Comparison of ENCODE assay signal across 7 mouse cellular contexts in the genomic region with DNA sequence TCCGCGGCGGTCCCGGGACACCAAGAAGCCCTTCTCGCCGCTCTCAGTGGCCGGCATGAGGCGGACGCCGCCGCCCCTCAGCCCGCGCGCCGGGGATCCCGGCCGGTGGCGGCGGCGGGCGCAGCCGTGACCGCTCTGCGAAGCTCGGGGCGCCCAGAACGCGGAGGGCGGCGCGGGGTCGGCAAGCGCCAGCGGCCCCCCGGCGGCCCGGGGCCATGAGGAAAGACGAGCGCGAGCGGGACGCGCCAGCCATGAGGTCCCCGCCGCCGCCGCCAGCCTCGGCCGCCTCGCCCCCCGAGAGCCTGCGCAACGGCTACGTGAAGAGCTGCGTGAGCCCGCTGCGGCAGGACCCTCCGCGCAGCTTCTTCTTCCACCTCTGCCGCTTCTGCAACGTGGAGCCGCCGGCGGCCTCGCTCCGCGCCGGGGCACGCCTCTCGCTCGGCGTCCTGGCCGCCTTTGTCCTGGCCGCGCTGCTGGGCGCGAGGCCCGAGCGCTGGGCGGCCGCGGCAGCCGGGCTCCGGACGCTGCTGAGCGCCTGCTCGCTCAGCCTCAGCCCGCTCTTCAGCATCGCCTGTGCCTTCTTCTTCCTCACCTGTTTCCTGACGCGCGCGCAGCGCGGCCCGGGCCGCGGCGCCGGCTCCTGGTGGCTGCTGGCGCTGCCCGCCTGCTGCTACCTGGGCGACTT. TPM values are rescaled to one million over a fixed set of nuclear protein-coding genes. Genes with fewer than 3 reads are reported as not detected.
A peak's percentile ranks its signal among the peaks of the same experiment; 100 is the strongest.
DNase-seq lines count a peak whose midpoint lies in the region; ATAC-seq and TF ChIP-seq lines count a peak whose summit lies in the region.

No protein-coding gene starts in this region.

- 0 out of 2 replicates have a peak, but pooled peaks cover 5% of the 10 kb centered on the region for H3K4me1 ChIP-seq in hindbrain, postnatal 0 days (ENCODE audit: insufficient read depth, low read length)
- H3K4me1 ChIP-seq in midbrain, embryonic 11.5 days (ENCODE audit: control insufficient read depth, insufficient read depth, low read length) = peaks cover 8% of the 10 kb centered on the region; the same call in 1 of the 2 replicates

- no peaks in the 10 kb centered on the region for H3K36me3 ChIP-seq in hindbrain, postnatal 0 days (ENCODE audit: insufficient read depth, low read length)
- H3K36me3 ChIP-seq in midbrain, embryonic 11.5 days (ENCODE audit: control insufficient read depth, insufficient read depth, low read length) = no peaks in the 10 kb centered on the region

- peak overlapping the region; percentile 95 for H3K4me3 ChIP-seq in hindbrain, postnatal 0 days (ENCODE audit: low read length)
- peak overlapping the region; percentile 96 for H3K4me3 ChIP-seq in midbrain, embryonic 11.5 days (ENCODE audit: low read depth, low read length)

- H3K9me3 ChIP-seq in hindbrain, postnatal 0 days (ENCODE audit: low read length) = no peaks in the 10 kb centered on the region
- H3K9me3 ChIP-seq in midbrain, embryonic 11.5 days (ENCODE audit: control insufficient read depth, low read length) = no peaks in the 10 kb centered on the region

- TF ChIP-seq CTCF in hindbrain, postnatal 0 days (IDR thresholded peaks at IDR 0.05; ENCODE audit: low read depth) = no peak

- peak; percentile 48 for DNase-seq in Muller cell, postnatal 12 days (ENCODE audit: inconsistent ontology term)
- peak; percentile 53 for DNase-seq in cerebellum, adult 11-12 months
- peak; percentile 23 to 29 for DNase-seq in frontal cortex, postnatal 25 days (ENCODE audit: low spot score in 2 of 2)
- peak; percentile 63 for DNase-seq in hindbrain, postnatal 0 days (ENCODE audit: low spot score)
- peak; percentile 50 for DNase-seq in left cerebral cortex, postnatal 4 days
- peak; percentile 95 for DNase-seq in midbrain, embryonic 11.5 days (ENCODE audit: low spot score, missing footprints)
- DNase-seq in spleen, postnatal 10 days (ENCODE audit: low spot score in 2 of 2) = peak; percentile 51 to 57

- peak overlapping the region; percentile 97 for H3K9ac ChIP-seq in hindbrain, postnatal 0 days (replicated peaks; ENCODE audit: low read length)
- H3K9ac ChIP-seq in midbrain, embryonic 11.5 days (ENCODE audit: low read length) = peak overlapping the region; percentile 96

- H3K27ac ChIP-seq in hindbrain, postnatal 0 days = peak overlapping the region; percentile 92
- peak overlapping the region; percentile 85 for H3K27ac ChIP-seq in midbrain, embryonic 11.5 days (ENCODE audit: low read depth, low read length)

- H3K27me3 ChIP-seq in hindbrain, postnatal 0 days (ENCODE audit: insufficient read depth, low read length) = no peaks in the 10 kb centered on the region
- no peaks in the 10 kb centered on the region for H3K27me3 ChIP-seq in midbrain, embryonic 11.5 days (ENCODE audit: control insufficient read depth, insufficient read depth, low read length)

- peak; percentile 79 for ATAC-seq in hindbrain, postnatal 0 days
- ATAC-seq in midbrain, embryonic 11.5 days (ENCODE audit: low FRiP score) = peak; percentile 76

- H3K4me2 ChIP-seq in hindbrain, postnatal 0 days (ENCODE audit: low read depth, low read length) = peak overlapping the region; percentile 58
- peak overlapping the region; percentile 81 for H3K4me2 ChIP-seq in midbrain, embryonic 11.5 days

- under 1% methylated on average over 60 of the region's 103 CpGs for WGBS in hindbrain, postnatal 0 days
- WGBS in midbrain, embryonic 11.5 days = 0% methylated on average over 49 of the region's 103 CpGs

- intact Hi-C loops in left cerebral cortex, postnatal 4 days (cut with DNase I) = loop anchor here (2.0 kb wide), 1 partner anchor 135 kb away; no protein-coding TSS in a partner anchor

RNA-seq across cellular contexts. Expression of a gene that starts 0.4 kb away (rescaled TPM):
- total RNA-seq in hindbrain, postnatal 0 days (2014; rRNA removed) = 12.1 and 18.3 TPM in 2 replicates
- 3.4 and 3.7 TPM in 2 replicates for polyA plus RNA-seq in hindbrain, postnatal 0 days (2015; fragmentation: Nextera tagmentation; extraction: Ambion mirVana)
- total RNA-seq in left cerebral cortex, postnatal 4 days (2021) = 10 to 100 TPM; 11.4 to 12.9 TPM
- polyA plus RNA-seq in midbrain, embryonic 11.5 days (2014; fragmentation: Nextera tagmentation; extraction: Ambion mirVana) = 12.5 and 13.4 TPM in 2 replicates

Comparison
In these comparisons a context has a peak if more than half of its experiments do, and no peak if none do; other contexts are left out.
1. Peak in every context shown above with its lines: DNase-seq, ATAC-seq, H3K4me3 ChIP-seq and H3K27ac ChIP-seq.
2. DNase-seq: peak in every context shown above with its lines; median percentile 95 in midbrain, embryonic 11.5 days; 63 in hindbrain, postnatal 0 days; 54 in spleen, postnatal 10 days; 53 in cerebellum, adult 11-12 months; 50 in left cerebral cortex, postnatal 4 days; 48 in Muller cell, postnatal 12 days; 26 in frontal cortex, postnatal 25 days.